16 mouse cellular contexts compared by ENCODE assay signal in the genomic region with DNA sequence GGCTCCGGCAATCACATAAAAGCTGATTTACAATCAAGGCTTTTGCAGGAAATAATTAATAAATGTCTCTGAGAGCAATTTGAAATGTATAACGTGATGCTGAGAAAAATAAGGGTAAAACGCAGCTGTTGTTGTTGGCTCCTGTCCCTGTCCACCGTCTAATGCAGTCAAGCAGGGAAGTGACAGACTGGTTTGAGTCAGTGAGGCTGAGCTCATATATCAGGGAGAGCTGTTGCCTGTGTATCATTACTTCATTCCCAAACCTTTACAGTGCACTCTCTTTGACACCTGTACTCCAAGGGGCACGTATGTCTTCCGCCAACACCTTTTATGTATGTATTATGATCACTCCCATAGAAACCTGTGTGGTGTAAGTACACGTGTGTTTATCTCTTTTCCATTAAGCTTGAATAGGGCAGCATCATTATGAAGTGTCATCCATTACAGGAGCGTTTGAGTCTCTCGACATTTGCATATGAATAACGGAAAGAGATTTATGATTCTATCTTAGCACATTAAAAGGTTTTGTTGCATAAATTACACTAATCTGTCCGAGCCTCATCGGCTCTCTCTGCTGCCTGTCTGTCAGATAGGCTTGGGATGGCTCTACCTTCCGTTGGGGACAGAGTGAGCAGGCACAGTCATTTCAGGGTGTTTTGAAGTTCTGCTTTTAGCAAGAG.
A peak's percentile ranks its signal among the peaks of the same experiment; 100 is the strongest.
DNase-seq lines count a peak whose midpoint lies in the region; ATAC-seq and TF ChIP-seq lines count a peak whose summit lies in the region.
"Had no signal": no experiment of that assay in that cellular context is flagged by ENCODE, and none has a peak within 500 bp of the region (broad histone marks: within the 10 kb centered on the region; RNA-seq: fewer than 3 reads in every experiment).

No protein-coding gene starts in this region.

- WGBS in forebrain, embryonic 13.5 days, result 54% methylated on average over 13 of the region's 13 CpGs
- 83% methylated on average over 13 of the region's 13 CpGs for WGBS in forebrain, embryonic 11.5 days
- 45% methylated on average over 13 of the region's 13 CpGs for WGBS in midbrain, embryonic 15.5 days

- TF ChIP-seq CTCF in brain, embryonic 14.5 days (IDR thresholded peaks at IDR 0.05; ENCODE audit: borderline replicate concordance, extremely low read depth, insufficient read depth, insufficient read length), result no peak

- peak; percentile 86 for ATAC-seq in forebrain, embryonic 13.5 days
- no peak for ATAC-seq in forebrain, embryonic 11.5 days (replicated peaks; ENCODE audit: low FRiP score)
- ATAC-seq in midbrain, embryonic 15.5 days (replicated peaks), result peak; percentile 48; the same call in 1 of the 2 replicates
- ATAC-seq in activated CD4-positive, CD25-positive, alpha-beta regulatory T cell, adult 4 months, result no peak
- ATAC-seq: intestine, postnatal 0 days had no signal

- no peak overlapping the region for H3K4me2 ChIP-seq in forebrain, embryonic 13.5 days
- H3K4me2 ChIP-seq in forebrain, embryonic 11.5 days (ENCODE audit: low read depth, low read length, severe bottlenecking), result no peak overlapping the region
- no peak overlapping the region for H3K4me2 ChIP-seq in midbrain, embryonic 15.5 days
- H3K4me2 ChIP-seq: heart, embryonic 12.5 days; limb, embryonic 13.5 days had no signal

- TF ChIP-seq POLR2A in brain, embryonic 14.5 days (IDR thresholded peaks at IDR 0.05; ENCODE audit: borderline replicate concordance, extremely low read depth, insufficient read depth, insufficient read length, poor library complexity, severe bottlenecking), result no peak

- no peaks in the 10 kb centered on the region for H3K27me3 ChIP-seq in forebrain, embryonic 13.5 days
- H3K27me3 ChIP-seq in forebrain, embryonic 11.5 days (ENCODE audit: control insufficient read depth, insufficient read depth, low read length), result no peaks in the 10 kb centered on the region
- H3K27me3 ChIP-seq in midbrain, embryonic 15.5 days (replicated peaks), result no peaks in the 10 kb centered on the region
- H3K27me3 ChIP-seq: heart, embryonic 12.5 days; limb, embryonic 13.5 days had no signal

- H3K27ac ChIP-seq in forebrain, embryonic 13.5 days, result peak overlapping the region; percentile 40; the same call in 1 of the 2 replicates
- no peak overlapping the region for H3K27ac ChIP-seq in forebrain, embryonic 11.5 days (ENCODE audit: low read depth, low read length)
- H3K27ac ChIP-seq in midbrain, embryonic 15.5 days, result no peak overlapping the region
- H3K27ac ChIP-seq: left cerebral cortex, adult 2 months; limb, embryonic 13.5 days had no signal

- no peak overlapping the region for H3K4me3 ChIP-seq in forebrain, embryonic 13.5 days
- H3K4me3 ChIP-seq in forebrain, embryonic 11.5 days (ENCODE audit: low read depth, low read length), result no peak overlapping the region
- H3K4me3 ChIP-seq in midbrain, embryonic 15.5 days, result no peak overlapping the region
- H3K4me3 ChIP-seq: heart, embryonic 12.5 days; left cerebral cortex, adult 2 months; limb, embryonic 13.5 days had no signal

- H3K9me3 ChIP-seq in forebrain, embryonic 13.5 days (replicated peaks), result no peaks in the 10 kb centered on the region
- no peaks in the 10 kb centered on the region for H3K9me3 ChIP-seq in forebrain, embryonic 11.5 days (ENCODE audit: control insufficient read depth, low read length)
- H3K9me3 ChIP-seq in midbrain, embryonic 15.5 days, result no peaks in the 10 kb centered on the region
- H3K9me3 ChIP-seq: heart, embryonic 12.5 days; limb, embryonic 13.5 days had no signal

- peaks cover 9% of the 10 kb centered on the region for H3K4me1 ChIP-seq in forebrain, embryonic 13.5 days
- no peaks in the 10 kb centered on the region for H3K4me1 ChIP-seq in forebrain, embryonic 11.5 days (replicated peaks; ENCODE audit: control insufficient read depth, insufficient read depth, low read length)
- H3K4me1 ChIP-seq in midbrain, embryonic 15.5 days, result 0 out of 2 replicates have a peak, but pooled peaks cover 7% of the 10 kb centered on the region
- H3K4me1 ChIP-seq: limb, embryonic 13.5 days had no signal

- no peak overlapping the region for H3K9ac ChIP-seq in forebrain, embryonic 13.5 days
- no peak overlapping the region for H3K9ac ChIP-seq in forebrain, embryonic 11.5 days (ENCODE audit: low read length)
- H3K9ac ChIP-seq in midbrain, embryonic 15.5 days, result no peak overlapping the region
- H3K9ac ChIP-seq: heart, embryonic 12.5 days; limb, embryonic 13.5 days had no signal

- DNase-seq in forebrain, embryonic 11.5 days (ENCODE audit: low spot score), result no peak
- DNase-seq in kidney, postnatal 4 days, result peak; percentile 39 to 46
- DNase-seq in kidney, postnatal 25 days, result no peak
- peak; percentile 87 for DNase-seq in brain, embryonic 14.5 days (ENCODE audit: low read depth)
- DNase-seq in gastrocnemius, adult 18-20 months (ENCODE audit: low spot score), result no peak
- DNase-seq: cerebellum, adult 11 months; gastrocnemius, postnatal 25 days; heart, postnatal 36 days; lung, postnatal 36 days had no signal

- H3K36me3 ChIP-seq in forebrain, embryonic 13.5 days (ENCODE audit: poor library complexity, severe bottlenecking), result no peaks in the 10 kb centered on the region
- H3K36me3 ChIP-seq in forebrain, embryonic 11.5 days (ENCODE audit: control insufficient read depth, insufficient read depth, low read length), result no peaks in the 10 kb centered on the region
- H3K36me3 ChIP-seq in midbrain, embryonic 15.5 days (replicated peaks), result no peaks in the 10 kb centered on the region
- H3K36me3 ChIP-seq: heart, embryonic 12.5 days; limb, embryonic 13.5 days had no signal

Comparison
In these comparisons a context has a peak if more than half of its experiments do, and no peak if none do; other contexts are left out.
1. ATAC-seq: peak in forebrain, embryonic 13.5 days (single experiment) and midbrain, embryonic 15.5 days (single experiment); none in forebrain, embryonic 11.5 days (single experiment) and activated CD4-positive, CD25-positive, alpha-beta regulatory T cell, adult 4 months (single experiment).
2. DNase-seq: peak in kidney, postnatal 4 days (2 of 2) and brain, embryonic 14.5 days (single experiment); none in forebrain, embryonic 11.5 days (single experiment), kidney, postnatal 25 days (0 of 2) and gastrocnemius, adult 18-20 months (single experiment).